Mouse (Mus musculus): Measurements from ENCODE around the gene Gm37240. TPM values are rescaled to one million over a fixed set of nuclear protein-coding genes. Genes with fewer than 3 reads are reported as not detected.
"Not testable (repeated sequence)": the region's sequence is repeated elsewhere in the genome, so short reads cannot be mapped to it uniquely, and the experiment has no call there.

The Gm37240 gene
- total RNA-seq, 1 experiment from 2014 or later = 4.2 TPM

DNA sequence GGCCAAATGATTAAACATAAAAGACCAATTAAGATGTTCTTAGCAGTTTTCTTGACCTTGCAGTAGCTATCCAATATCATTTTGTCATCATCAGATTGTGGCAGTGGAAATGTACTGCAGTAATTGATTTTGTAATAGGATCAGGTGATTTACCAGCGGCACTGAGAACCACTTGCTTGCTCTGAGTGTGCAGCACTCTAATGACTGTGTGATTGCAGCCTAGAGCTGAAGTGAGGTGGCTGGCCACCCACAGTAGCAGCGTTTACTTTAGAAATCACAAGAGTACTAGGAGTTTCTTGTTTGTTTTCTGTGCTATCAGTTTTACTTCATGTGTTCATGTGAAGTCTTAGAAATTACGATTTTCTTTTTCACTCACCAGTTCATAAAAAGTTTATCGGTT, 1011.1 kb downstream of the Gm37240 start:
- DNase-seq = no peak

DNA sequence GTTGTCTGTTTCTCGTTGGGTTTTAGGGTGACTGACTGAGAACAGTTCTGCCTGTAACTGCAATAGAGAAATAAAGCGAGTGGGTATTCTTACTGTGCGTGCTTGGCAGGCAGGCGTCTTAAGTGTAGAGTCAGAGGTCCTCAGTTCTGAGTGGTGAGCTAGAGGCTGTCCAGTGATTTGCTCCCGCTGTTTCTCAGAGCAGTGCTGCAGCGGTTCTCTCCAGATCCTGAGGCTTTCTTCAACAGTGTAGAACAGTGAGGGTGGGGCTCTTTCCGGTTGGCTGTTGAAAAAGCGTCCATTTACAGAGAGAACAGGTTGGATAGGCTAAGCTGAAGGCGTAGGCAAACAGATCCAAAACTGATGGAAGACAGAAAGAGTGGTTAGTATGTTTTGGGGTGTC, 1012.0 kb downstream of the Gm37240 start:
- DNase-seq = no peak

DNA sequence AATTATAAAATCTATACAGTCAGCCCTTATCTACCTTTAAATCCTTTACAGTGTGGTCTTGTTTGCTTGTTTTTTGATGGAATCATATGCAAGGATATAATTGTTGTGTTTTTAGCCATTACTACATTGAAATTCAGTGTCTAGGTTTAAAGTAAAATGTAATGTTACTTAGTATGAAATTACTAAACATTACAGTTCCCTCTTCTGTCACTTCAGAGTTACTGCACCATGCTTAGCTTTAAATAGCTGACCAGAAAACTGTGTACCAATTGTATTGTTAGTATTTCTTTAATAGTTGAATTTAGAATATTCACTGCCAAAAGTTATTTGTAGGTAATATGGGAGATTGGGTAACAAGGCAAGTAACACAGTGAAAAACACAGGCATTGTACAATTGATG, 1017.2 kb downstream of the Gm37240 start:
- no peak for DNase-seq

GRCm38 (mm10) chr3:84867991-84868390, 1019.3 kb downstream of the Gm37240 start:
- DNase-seq = no peak

DNA sequence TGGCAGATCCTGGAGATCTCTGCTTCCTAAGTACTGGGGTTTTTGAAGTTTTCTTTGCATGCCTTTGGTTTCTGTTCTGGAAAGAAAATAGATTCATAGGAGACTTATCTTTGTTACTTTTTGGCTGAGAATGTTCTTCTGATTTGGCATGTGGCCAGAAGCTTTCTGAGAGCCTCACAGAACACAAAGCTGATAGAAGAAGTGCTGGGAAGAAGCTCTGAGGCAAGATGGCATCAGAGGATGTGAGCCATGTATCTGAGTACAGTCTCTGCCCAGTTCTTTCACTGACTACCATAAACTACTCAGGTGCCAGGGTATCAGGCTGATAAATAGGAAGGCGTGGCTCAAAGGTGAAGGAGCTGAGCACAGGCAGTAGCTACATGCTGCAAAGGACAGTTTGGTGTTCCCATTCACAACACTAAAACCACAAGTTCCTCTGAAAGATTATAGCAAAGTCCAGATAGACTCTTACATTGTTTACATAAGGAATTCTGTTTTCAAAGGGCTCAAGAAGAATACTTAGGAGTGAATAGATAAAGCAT, 1019.8 kb downstream of the Gm37240 start:
- DNase-seq = no peak

- no peak for DNase-seq
Measured at GRCm38 (mm10) chr3:84866866-84867265, 1020.5 kb downstream of the Gm37240 start.

DNA sequence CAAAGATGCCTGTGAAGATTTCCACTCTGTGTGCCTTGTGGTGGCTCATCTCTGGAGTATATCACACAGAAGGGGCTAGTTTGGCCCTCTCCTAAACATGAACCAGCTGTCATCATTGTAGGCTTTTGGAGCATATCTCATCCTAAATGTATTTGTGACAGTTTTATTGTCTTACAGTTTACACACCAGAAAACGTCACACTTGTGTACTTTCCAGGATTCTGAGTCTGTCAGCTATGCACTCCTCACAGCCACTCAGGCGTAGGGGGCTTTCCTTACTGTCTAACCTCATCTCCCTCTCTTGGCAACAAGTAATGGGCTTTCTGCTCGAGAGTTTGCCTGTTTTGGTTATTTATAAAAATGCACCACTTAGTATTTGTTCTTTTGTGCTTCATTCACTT, 1021.6 kb downstream of the Gm37240 start:
- no peak for DNase-seq

- DNase-seq = not testable (repeated sequence)
Measured at GRCm38 (mm10) chr3:84861817-84862216, 1025.5 kb downstream of the Gm37240 start.

DNA sequence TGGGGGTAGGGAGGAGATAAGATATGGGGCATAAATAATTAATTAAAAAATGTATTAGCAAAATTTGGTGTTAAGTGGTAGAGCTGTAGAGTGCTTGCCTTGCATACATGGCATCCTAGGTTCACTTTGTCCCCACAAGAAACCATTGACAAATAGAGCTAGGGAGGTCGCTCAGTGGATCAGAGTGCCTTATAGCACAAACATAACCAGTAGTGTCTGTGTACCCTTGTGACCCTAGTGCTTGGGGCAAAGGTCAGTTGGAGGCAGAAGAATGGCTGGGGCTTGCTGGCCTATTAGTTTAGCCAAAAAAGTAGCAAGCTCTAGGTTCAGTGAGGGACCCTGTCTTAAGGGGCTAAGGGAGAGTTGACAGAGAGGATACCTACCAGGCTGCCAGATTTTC, 1026.6 kb downstream of the Gm37240 start:
- DNase-seq = no peak

DNA sequence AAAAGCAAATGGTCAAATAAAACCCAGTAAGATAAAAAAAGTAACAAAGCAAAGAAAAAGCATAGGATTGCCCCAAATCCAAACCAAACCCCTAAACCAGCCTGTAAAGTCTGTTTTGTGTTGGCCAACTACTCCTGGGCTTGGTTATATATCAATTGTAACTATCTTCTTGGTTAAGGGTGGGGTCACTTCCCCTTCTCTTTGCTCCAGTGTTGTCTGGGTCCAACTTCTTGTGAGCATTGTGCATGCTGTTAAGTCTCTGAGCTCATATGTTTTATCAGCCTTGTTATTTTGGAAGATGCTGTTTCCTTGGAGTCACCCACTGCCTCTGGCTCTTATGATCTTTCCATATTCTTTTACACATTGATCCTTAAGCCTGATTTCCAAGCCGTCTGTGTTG, 1032.9 kb downstream of the Gm37240 start:
- no peak for DNase-seq

DNA sequence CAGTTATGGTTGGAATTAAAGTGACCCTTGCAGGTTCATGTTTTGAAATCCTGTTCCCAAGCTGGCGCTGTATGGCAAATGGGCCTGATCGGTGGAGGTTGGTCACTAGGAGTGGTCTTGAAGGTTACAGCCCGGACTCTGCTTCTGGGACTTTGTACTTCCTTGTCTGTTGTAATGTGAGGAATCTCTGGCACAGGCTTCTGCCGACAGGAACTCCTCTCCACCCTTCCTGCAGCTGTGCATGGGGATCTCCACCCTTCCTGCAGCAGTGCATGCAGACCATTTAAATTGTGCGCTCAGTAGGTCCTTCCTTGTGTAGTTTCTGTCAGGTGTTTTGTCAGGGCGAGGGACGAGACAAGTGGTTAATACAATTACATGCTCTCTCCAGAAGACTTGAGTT, 1034.4 kb downstream of the Gm37240 start:
- peak; percentile 27 for DNase-seq

- no peak for DNase-seq
Measured at GRCm38 (mm10) chr3:84851801-84852200, 1035.5 kb downstream of the Gm37240 start.

- no peak for DNase-seq
Measured at GRCm38 (mm10) chr3:84850418-84850817, 1036.9 kb downstream of the Gm37240 start.

DNA sequence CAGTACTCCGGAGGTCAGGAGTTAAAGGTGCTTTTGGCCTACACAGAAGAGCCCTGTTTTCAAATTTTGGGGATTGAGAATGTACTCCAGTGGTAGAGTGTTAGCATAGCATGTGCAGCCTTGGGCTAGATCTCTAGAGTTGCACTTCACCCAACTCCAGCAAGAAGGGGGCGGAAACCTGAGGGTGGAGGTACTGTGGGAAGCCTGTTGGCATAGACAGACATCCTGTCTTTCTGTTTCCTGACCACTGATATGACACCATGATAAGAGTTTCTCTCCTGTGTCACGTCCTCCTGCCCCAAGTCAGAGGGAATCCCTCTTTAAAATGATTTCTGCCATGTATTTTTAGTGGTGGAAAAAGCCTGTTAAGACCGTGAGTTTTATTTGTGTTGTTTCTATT, 1038.5 kb downstream of the Gm37240 start:
- DNase-seq = no peak

- peak; percentile 65 for DNase-seq
Measured at GRCm38 (mm10) chr3:84843594-84843993, 1043.7 kb downstream of the Gm37240 start.

DNA sequence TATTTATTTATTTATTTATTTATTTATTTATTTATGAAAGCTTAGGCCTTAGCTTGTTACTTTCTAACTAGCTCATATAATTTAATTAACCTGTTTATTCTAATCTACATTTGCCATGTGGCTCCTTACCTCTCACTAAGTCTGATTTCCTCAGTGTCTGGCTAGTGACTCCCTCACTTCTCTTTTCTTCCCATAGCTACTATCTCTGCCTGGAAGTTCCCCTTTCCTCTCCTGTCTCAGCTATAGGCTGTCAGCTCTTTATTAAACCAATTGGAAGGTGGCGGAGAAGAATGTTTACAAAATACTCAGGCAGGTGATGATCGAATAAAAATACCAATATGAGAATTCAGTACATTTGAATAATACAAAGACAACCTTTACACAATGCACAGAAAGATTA, 1044.5 kb downstream of the Gm37240 start:
- DNase-seq = no peak

- DNase-seq = no peak
Measured at GRCm38 (mm10) chr3:84841271-84841670, 1046.0 kb downstream of the Gm37240 start.

DNA sequence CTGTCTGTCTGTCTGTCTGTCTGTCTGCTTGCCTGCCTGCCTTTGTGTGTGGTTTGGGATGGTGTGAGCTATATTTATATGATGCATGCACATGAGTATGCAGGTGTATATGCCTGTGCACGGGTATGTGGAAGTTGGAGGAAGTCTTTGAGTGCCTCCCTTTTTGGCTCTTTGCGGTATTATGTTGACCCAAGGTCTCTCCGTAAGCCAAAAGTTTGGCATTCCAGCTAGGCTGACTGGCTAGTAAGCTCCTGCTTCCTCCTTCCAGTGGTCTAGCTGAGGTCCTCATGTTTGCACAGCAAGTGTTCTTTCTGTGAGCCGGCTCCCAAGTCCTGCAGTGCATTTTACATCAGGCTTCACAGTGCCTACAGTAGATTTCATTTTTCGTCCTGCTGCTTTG, 1047.8 kb downstream of the Gm37240 start:
- DNase-seq = no peak

- no peak for DNase-seq
Measured at GRCm38 (mm10) chr3:84837984-84838383, 1049.3 kb downstream of the Gm37240 start.

DNA sequence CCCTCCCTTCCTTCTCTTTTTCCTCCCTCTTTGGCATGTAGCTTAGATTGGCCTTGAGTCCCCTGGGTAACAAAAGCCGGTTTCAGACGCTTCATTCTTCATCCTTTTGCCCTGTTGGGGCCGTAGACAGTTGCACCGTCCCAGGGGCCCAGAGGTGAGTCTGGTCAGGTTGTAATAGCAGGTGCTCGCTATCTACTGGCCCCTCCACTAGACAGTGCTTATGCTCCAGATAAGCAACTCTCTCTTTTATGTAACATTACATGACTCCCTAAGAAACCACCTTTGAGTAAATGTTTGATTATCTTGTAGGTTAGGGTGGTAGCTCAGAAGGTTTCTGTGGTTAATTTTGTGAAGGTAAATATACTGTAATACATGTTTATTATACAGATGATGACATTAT, 1051.3 kb downstream of the Gm37240 start:
- DNase-seq = no peak

DNA sequence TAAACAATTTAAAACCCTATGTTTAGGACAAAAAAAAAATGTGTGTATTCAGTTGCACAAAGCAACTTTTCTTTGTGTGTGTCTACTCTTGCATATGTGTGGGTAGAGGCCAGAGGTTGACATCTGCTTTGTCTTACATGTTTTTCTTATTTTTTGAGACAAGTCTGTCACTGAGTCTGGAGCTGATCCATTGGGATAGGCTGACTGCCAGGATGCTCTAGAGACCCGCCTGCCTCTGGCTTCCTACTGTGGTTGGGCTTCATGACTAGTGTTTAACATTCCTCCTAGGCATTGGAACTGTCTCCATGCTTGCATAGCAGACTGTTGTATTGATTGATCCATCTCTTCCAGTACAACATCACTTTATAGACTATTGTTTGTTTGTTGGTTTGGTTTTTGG, 1058.0 kb downstream of the Gm37240 start:
- no peak for DNase-seq

DNA sequence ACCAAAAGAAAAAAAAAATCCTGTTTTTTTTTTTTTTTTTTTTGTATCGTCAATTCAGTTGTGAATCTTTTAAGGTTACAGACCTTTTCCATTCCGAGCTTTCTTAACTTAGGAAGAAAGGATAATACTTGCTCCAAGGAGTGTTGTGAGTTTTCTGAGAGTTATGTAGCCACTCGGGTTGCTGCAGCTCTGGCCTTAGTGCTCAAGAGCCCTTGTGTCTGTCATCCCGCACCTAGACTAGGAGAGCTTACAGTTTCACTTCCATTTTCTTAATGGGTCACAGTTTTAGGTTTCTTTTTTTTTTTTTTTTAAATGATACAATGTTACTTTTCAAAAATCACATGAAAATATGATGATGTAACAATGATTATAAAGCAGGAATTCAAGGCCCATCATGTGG, 1059.7 kb downstream of the Gm37240 start:
- no peak for DNase-seq

GRCm38 (mm10) chr3:84826938-84827337, 1060.4 kb downstream of the Gm37240 start:
- no peak for DNase-seq

- peak; percentile 63 for DNase-seq
Measured at GRCm38 (mm10) chr3:84826405-84826804, 1060.9 kb downstream of the Gm37240 start.

DNA sequence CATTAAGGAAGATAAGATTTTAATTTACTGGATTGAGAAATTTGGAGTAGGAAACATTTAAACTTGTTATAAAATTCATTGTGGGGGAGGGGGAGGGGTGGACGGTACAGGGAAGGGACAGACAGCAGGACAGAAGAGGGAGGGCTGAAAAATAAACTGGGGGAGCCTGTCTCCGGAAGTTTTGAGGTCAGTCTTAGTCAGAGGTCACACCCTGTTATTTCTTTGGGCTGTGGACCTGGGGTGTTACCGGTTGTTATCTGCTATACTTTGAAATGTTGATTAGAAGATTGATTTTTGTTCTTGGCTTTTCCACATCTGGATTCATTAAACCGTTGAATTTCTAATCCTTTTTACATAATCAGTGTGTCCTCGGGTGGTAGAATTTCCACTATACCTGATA, 1061.3 kb downstream of the Gm37240 start:
- no peak for DNase-seq

Measured in adrenal gland, postnatal 14 days (tissue).